Mouse (Mus musculus) cerebellum, postnatal 10 days (tissue): Measurements from ENCODE around the gene Sema3f.

Experiments used
- DNase-seq, 2 experiments: peaks; one replicate each; pipeline ENCODE4 v3.0.0; 2021; ENCODE audit warnings: mixed read lengths in 2 of 2

Gene Sema3f

GRCm38 (mm10) chr9:107709697-107710483 is at the start of gene Sema3f:
Gene Sema3f (minus strand): TSS chr9:107710475.
- DNase-seq = peak; percentile 85 to 86

- DNase-seq = no peak
These were observed 49.3 kb upstream of the Sema3f start for GRCm38 (mm10) chr9:107759593-107759992.

- DNase-seq = no peak
These were observed 40.1 kb upstream of the Sema3f start for GRCm38 (mm10) chr9:107750378-107750777.

GRCm38 (mm10) chr9:107748063-107748462 is 37.8 kb upstream of the Sema3f start:
- DNase-seq = no peak

GRCm38 (mm10) chr9:107747310-107747709 is 37.0 kb upstream of the Sema3f start:
- DNase-seq = no peak

GRCm38 (mm10) chr9:107746679-107747078 is 36.4 kb upstream of the Sema3f start:
- DNase-seq = no peak

- DNase-seq = no peak
These were observed 33.8 kb upstream of the Sema3f start for GRCm38 (mm10) chr9:107744061-107744460.

- peak; percentile 58 to 69 for DNase-seq
These were observed 28.5 kb upstream of the Sema3f start for GRCm38 (mm10) chr9:107738841-107739202.

GRCm38 (mm10) chr9:107738020-107738840 is 28.0 kb upstream of the Sema3f start:
- peak; percentile 91 to 95 for DNase-seq

- DNase-seq = peak; percentile 81 to 86
These were observed 25.9 kb upstream of the Sema3f start for GRCm38 (mm10) chr9:107736185-107736485.

- peak in 1 of 2 experiments; percentile 38 for DNase-seq
These were observed 25.3 kb upstream of the Sema3f start for GRCm38 (mm10) chr9:107735356-107736184.

- peak; percentile 61 to 67 for DNase-seq
These were observed 24.3 kb upstream of the Sema3f start for GRCm38 (mm10) chr9:107734567-107734971.

GRCm38 (mm10) chr9:107729709-107730108 is 19.4 kb upstream of the Sema3f start:
- DNase-seq = peak; percentile 31 to 45

- DNase-seq = no peak
These were observed 18.8 kb upstream of the Sema3f start for GRCm38 (mm10) chr9:107728919-107729670.

- DNase-seq = no peak
These were observed 16.8 kb upstream of the Sema3f start for GRCm38 (mm10) chr9:107727041-107727440.

GRCm38 (mm10) chr9:107724796-107725195 is 14.5 kb upstream of the Sema3f start:
- DNase-seq = no peak

- peak; percentile 79 to 81 for DNase-seq
These were observed 13.7 kb upstream of the Sema3f start for GRCm38 (mm10) chr9:107723794-107724531.

GRCm38 (mm10) chr9:107723292-107723691 is 13.0 kb upstream of the Sema3f start:
- peak; percentile 57 for DNase-seq

- DNase-seq = no peak
These were observed 8.7 kb upstream of the Sema3f start for GRCm38 (mm10) chr9:107718781-107719540.

GRCm38 (mm10) chr9:107716951-107717350 is 6.7 kb upstream of the Sema3f start:
- DNase-seq = peak; percentile 67 to 74

GRCm38 (mm10) chr9:107715632-107716031 is 5.4 kb upstream of the Sema3f start:
- DNase-seq = no peak
